Mouse (Mus musculus) heart, postnatal 0 days (tissue): ENCODE results near the gene Gm49510. TPM values are rescaled to one million over a fixed set of nuclear protein-coding genes. Genes with fewer than 3 reads are reported as not detected.

Experiments used
- ATAC-seq: fragments of 200-750 bp; cut with Nextera tagmentation; 2 replicates; pipeline ENCODE4 v1.8.0; 2017; ENCODE audit warnings: low read depth, moderate number of reproducible peaks, moderate library complexity; ENCODE audit not compliant: insufficient read depth
- DNase-seq: peaks from one replicate; pipeline ENCODE4 v3.0.0-alpha.2; 2016; ENCODE audit warnings: low spot score
- H3K27ac ChIP-seq: fragments of 300-500 bp; sonication (generic); 2 replicates; pipeline ENCODE4 v1.5.1; 2014; ENCODE audit warnings: low read depth, mild to moderate bottlenecking
- H3K27me3 ChIP-seq: fragments of 300-500 bp; sonication (generic); 2 replicates; pipeline ENCODE4 v1.6.1; 2014; ENCODE audit warnings: low read length, mixed read lengths; ENCODE audit not compliant: control insufficient read depth, insufficient read depth
- H3K36me3 ChIP-seq: fragments of 300-500 bp; sonication (generic); replicated peaks from 2 replicates; pipeline ENCODE4 v1.6.1; 2014; ENCODE audit warnings: low read length, mixed read lengths; ENCODE audit not compliant: control insufficient read depth, insufficient read depth
- H3K4me1 ChIP-seq: fragments of 300-500 bp; sonication (generic); 2 replicates; pipeline ENCODE4 v1.6.1; 2014; ENCODE audit warnings: antibody characterized with exemption; ENCODE audit not compliant: control insufficient read depth, insufficient read depth
- H3K4me2 ChIP-seq: fragments of 300-500 bp; sonication (generic); 2 replicates; pipeline ENCODE4 v1.6.1; 2014; ENCODE audit warnings: low read depth, mild to moderate bottlenecking, low read length, moderate library complexity
- H3K4me3 ChIP-seq: fragments of 300-500 bp; sonication (generic); 2 replicates; pipeline ENCODE4 v1.5.1; 2014; ENCODE audit warnings: low read depth, low read length
- H3K9ac ChIP-seq: fragments of 300-500 bp; sonication (generic); replicated peaks from 2 replicates; pipeline ENCODE4 v1.6.1; 2014; ENCODE audit warnings: low read depth, low read length, mixed read lengths
- H3K9me3 ChIP-seq: fragments of 300-500 bp; sonication (generic); replicated peaks from 2 replicates; pipeline ENCODE4 v1.6.1; 2016; ENCODE audit warnings: low read length; ENCODE audit not compliant: control insufficient read depth
- CTCF ChIP-seq: IDR thresholded peaks from 2 replicates; pipeline ENCODE4 v1.5.1; 2016; ENCODE audit warnings: antibody characterized with exemption, control low read depth, low read depth
- EP300 ChIP-seq: IDR thresholded peaks from 2 replicates; pipeline ENCODE4 v1.6.1; 2016; ENCODE audit warnings: antibody characterized with exemption, low read depth
- WGBS: fragments of 180-500 bp; shearing (Covaris S2); extraction: QIAGEN DNeasy Blood & Tissue Kit; methylation state at CpG from one replicate; pipeline ENCODE4 v1.1.7; 2014; 5-methylcytosine and 5-hydroxymethylcytosine counted together
- polyA plus RNA-seq: library from polyadenylated mRNA; unstranded; fragments of >200 nt; fragmentation: Nextera tagmentation; extraction: Ambion mirVana; gene quantifications from 2 replicates; pipeline ENCODE4 v1.2.1, GENCODE M21; 2015
- total RNA-seq: library from RNA; depleted of rRNA; stranded (reverse); fragments of >200 nt; gene quantifications from 2 replicates; pipeline ENCODE4 v1.2.3, GENCODE M21; 2014; ENCODE audit warnings: low replicate concordance

The Gm49510 gene
- total and polyA plus RNA-seq, 2 experiments from 2014 or later, result 0.18 TPM; not detected in 1

- Histone ChIP-seq H3K9ac (peak overlapping the region; percentile 53), H3K4me1 (peaks cover 12% of the 10 kb centered on the region; the same call in 1 of the 2 replicates), H3K9me3 (no peaks in the 10 kb centered on the region), H3K27me3 (no peaks in the 10 kb centered on the region), H3K27ac (0 out of 2 replicates have a peak overlapping the region, but pooled peaks have one; percentile 18), H3K36me3 (peaks cover 23% of the 10 kb centered on the region), H3K4me2 (peak overlapping the region; percentile 96), H3K4me3 (peak overlapping the region; percentile 54)
- under 1% methylated on average over 83 of the region's 87 CpGs for WGBS
- ATAC-seq (peak; percentile 69), DNase-seq (no peak)
- TF ChIP-seq EP300 (no peak), CTCF (no peak)
Measured at GRCm38 (mm10) chr15:78914091-78914822, 14.8 kb downstream of the Gm49510 start.

GRCm38 (mm10) chr15:78914823-78915659 lies 15.6 kb downstream of the Gm49510 start:
- peak overlapping the region; percentile 96 for H3K4me2 ChIP-seq
- WGBS, result 56% methylated on average over 8 of the region's 8 CpGs
- peaks cover 12% of the 10 kb centered on the region; the same call in 1 of the 2 replicates for H3K4me1 ChIP-seq
- no peaks in the 10 kb centered on the region for H3K27me3 ChIP-seq
- H3K9me3 ChIP-seq, result no peaks in the 10 kb centered on the region
- peaks cover 18% of the 10 kb centered on the region; the same call in 1 of the 2 replicates for H3K36me3 ChIP-seq
- no peak for ATAC-seq
- H3K4me3 ChIP-seq, result peak overlapping the region; percentile 54
- DNase-seq, result no peak
- no peak for TF ChIP-seq CTCF
- TF ChIP-seq EP300, result no peak
- H3K9ac ChIP-seq, result no peak overlapping the region
- H3K27ac ChIP-seq, result no peak overlapping the region

- 3% methylated on average over 8 of the region's 8 CpGs for WGBS
- H3K4me1 ChIP-seq, result peaks cover 12% of the 10 kb centered on the region; the same call in 1 of the 2 replicates
- no peaks in the 10 kb centered on the region for H3K9me3 ChIP-seq
- TF ChIP-seq EP300 (no peak), CTCF (peak; percentile 98)
- H3K4me2 ChIP-seq, result 0 out of 2 replicates have a peak overlapping the region, but pooled peaks have one; percentile 15
- ATAC-seq (peak; percentile 48), DNase-seq (peak; percentile 85)
- no peaks in the 10 kb centered on the region for H3K27me3 ChIP-seq
- H3K4me3 ChIP-seq, result no peak overlapping the region
- H3K27ac ChIP-seq, result no peak overlapping the region
- 0 out of 2 replicates have a peak, but pooled peaks cover 12% of the 10 kb centered on the region for H3K36me3 ChIP-seq
- no peak overlapping the region for H3K9ac ChIP-seq
Measured at GRCm38 (mm10) chr15:78915660-78916017, 16.2 kb downstream of the Gm49510 start.

- TF ChIP-seq EP300 (no peak), CTCF (no peak)
- H3K36me3 ChIP-seq, result 0 out of 2 replicates have a peak, but pooled peaks cover 9% of the 10 kb centered on the region
- WGBS, result 72% methylated on average over 12 of the region's 12 CpGs
- no peak for ATAC-seq
- H3K27me3 ChIP-seq, result no peaks in the 10 kb centered on the region
- no peak overlapping the region for H3K27ac ChIP-seq
- no peaks in the 10 kb centered on the region for H3K9me3 ChIP-seq
- H3K4me3 ChIP-seq, result no peak overlapping the region
- DNase-seq, result no peak
- no peak overlapping the region for H3K9ac ChIP-seq
- peaks cover 12% of the 10 kb centered on the region; the same call in 1 of the 2 replicates for H3K4me1 ChIP-seq
- 0 out of 2 replicates have a peak overlapping the region, but pooled peaks have one; percentile 15 for H3K4me2 ChIP-seq
Measured at GRCm38 (mm10) chr15:78916052-78916826, 16.8 kb downstream of the Gm49510 start.

GRCm38 (mm10) chr15:78918126-78918525 lies 18.7 kb downstream of the Gm49510 start:
- H3K27ac ChIP-seq, result no peak overlapping the region

More at GRCm38 (mm10) chr15:78918126-78918525, 18.7 kb downstream of the Gm49510 start:
- H3K4me2 ChIP-seq, result no peak overlapping the region
- H3K4me1 ChIP-seq, result peaks cover 12% of the 10 kb centered on the region; the same call in 1 of the 2 replicates
- ATAC-seq (no peak), DNase-seq (no peak)
- H3K4me3 ChIP-seq, result no peak overlapping the region
- no peaks in the 10 kb centered on the region for H3K27me3 ChIP-seq
- H3K9ac ChIP-seq, result no peak overlapping the region
- WGBS, result 89% methylated on average over 22 of the region's 23 CpGs
- H3K36me3 ChIP-seq, result 0 out of 2 replicates have a peak, but pooled peaks cover 5% of the 10 kb centered on the region
- H3K9me3 ChIP-seq, result no peaks in the 10 kb centered on the region
- no peak for TF ChIP-seq EP300
- no peak for TF ChIP-seq CTCF
